Mouse (Mus musculus) lung, adult 2 months (tissue): ENCODE results near the gene Gnat2. TPM values are rescaled to one million over a fixed set of nuclear protein-coding genes. Genes with fewer than 3 reads are reported as not detected.
A peak's percentile ranks its signal among the peaks of the same experiment; 100 is the strongest.

Source experiments
- DNase-seq: peaks from one replicate; pipeline ENCODE4 v3.0.0; 2022
- H3K4me1 ChIP-seq: fragments of 200-500 bp; 2 replicates; pipeline ENCODE4 v1.6.1; 2011; ENCODE audit warnings: low read length; ENCODE audit not compliant: control insufficient read depth, insufficient read depth
- H3K4me3 ChIP-seq: fragments of 200-500 bp; replicated peaks from 2 replicates; pipeline ENCODE3; 2011; ENCODE audit warnings: low read depth, mild to moderate bottlenecking, control low read depth, low read length; ENCODE audit errors: extremely low read depth
- CTCF ChIP-seq: fragments of 200-500 bp; IDR thresholded peaks from 2 replicates; pipeline ENCODE4 v1.5.1; 2011; ENCODE audit warnings: mild to moderate bottlenecking, low read length, control low read depth; ENCODE audit not compliant: insufficient read depth
- POLR2A ChIP-seq: fragments of 200-500 bp; IDR thresholded peaks from 2 replicates; pipeline ENCODE4 v1.6.1; 2011; ENCODE audit warnings: low read depth, mild to moderate bottlenecking, control low read depth, low read length, borderline replicate concordance; ENCODE audit errors: extremely low read depth
- WGBS: fragments of 180-500 bp; shearing (Covaris S2); methylation state at CpG from one replicate; pipeline ENCODE4 v1.1.7; 2018; 5-methylcytosine and 5-hydroxymethylcytosine counted together
- polyA plus RNA-seq: library from polyadenylated mRNA; depleted of rRNA; stranded (reverse); fragments of >200 nt; gene quantifications from 2 replicates; pipeline ENCODE4 v1.2.3, GENCODE M21; 2012; rRNA removed

Gnat2 gene
- polyA plus RNA-seq, 1 experiment: not detected

GRCm38 (mm10) chr3:108146671-108147070 is 54.1 kb downstream of the Gnat2 start:
- peak overlapping the region; percentile 90 for H3K4me3 ChIP-seq
- WGBS: 41% methylated on average over 5 of the region's 5 CpGs
- H3K4me1 ChIP-seq: no peaks in the 10 kb centered on the region
- TF ChIP-seq POLR2A: no peak
- TF ChIP-seq CTCF: no peak
- no peak for DNase-seq

GRCm38 (mm10) chr3:108147386-108148235 is 55.0 kb downstream of the Gnat2 start:
- Histone ChIP-seq H3K4me1 (no peaks in the 10 kb centered on the region), H3K4me3 (no peak overlapping the region)
- TF ChIP-seq CTCF: peak; percentile 95
- no peak for TF ChIP-seq POLR2A
- DNase-seq: peak; percentile 80
- 56% methylated on average over 11 of the region's 11 CpGs for WGBS

Other genes starting within 250 kb of the Gnat2 start
- 0.61 TPM in 1 of 2 replicates, not detected in the other for gene Eps8l3, start 215.6 kb upstream of the Gnat2 start, polyA plus RNA-seq
- 8.4 and 15.3 TPM in 2 replicates for gene Gstm5, start 197.0 kb upstream of the Gnat2 start, polyA plus RNA-seq
- gene Gstm7, start 161.0 kb upstream of the Gnat2 start, polyA plus RNA-seq: 5.7 and 12.6 TPM in 2 replicates
- gene Gstm6, start 149.0 kb upstream of the Gnat2 start, polyA plus RNA-seq: 3.5 and 6.9 TPM in 2 replicates
- 0.65 and 3.1 TPM in 2 replicates for gene Gstm3, start 123.5 kb upstream of the Gnat2 start, polyA plus RNA-seq
- 183 and 285 TPM in 2 replicates for gene Gstm2, start 106.3 kb upstream of the Gnat2 start, polyA plus RNA-seq
- gene Gstm1, start 74.8 kb upstream of the Gnat2 start, polyA plus RNA-seq: 1,241 and 1,426 TPM in 2 replicates
- 11.7 and 17.9 TPM in 2 replicates for gene Gstm4, start 47.9 kb upstream of the Gnat2 start, polyA plus RNA-seq
- gene Ampd2, start 6.1 kb upstream of the Gnat2 start, polyA plus RNA-seq: 77.5 and 84.7 TPM in 2 replicates
- 15.9 and 29.5 TPM in 2 replicates for gene Gnai3, start 53.4 kb downstream of the Gnat2 start, polyA plus RNA-seq
- gene Gpr61, start 62.1 kb downstream of the Gnat2 start, polyA plus RNA-seq: not detected in 2 replicates
- 22.3 and 27.1 TPM in 2 replicates for gene Amigo1, start 93.5 kb downstream of the Gnat2 start, polyA plus RNA-seq
- 8.1 and 11.4 TPM in 2 replicates for gene Cyb561d1, start 108.4 kb downstream of the Gnat2 start, polyA plus RNA-seq
- 8.6 and 10.5 TPM in 2 replicates for gene Atxn7l2, start 118.1 kb downstream of the Gnat2 start, polyA plus RNA-seq
- gene Sypl2, start 133.9 kb downstream of the Gnat2 start, polyA plus RNA-seq: 0.18 and 3.1 TPM in 2 replicates
- gene Psma5, start 164.1 kb downstream of the Gnat2 start, polyA plus RNA-seq: 22.6 and 37.4 TPM in 2 replicates
- 104 and 141 TPM in 2 replicates for gene Sort1, start 191.3 kb downstream of the Gnat2 start, polyA plus RNA-seq